12 mouse cellular contexts compared by ENCODE assay signal in genomic region chr9:66725591-66725990, GRCm38 (mm10). TPM values are rescaled to one million over a fixed set of nuclear protein-coding genes. Genes with fewer than 3 reads are reported as not detected.
"Had no signal": no experiment of that assay in that cellular context is flagged by ENCODE, and none has a peak within 500 bp of the region (broad histone marks: within the 10 kb centered on the region; RNA-seq: fewer than 3 reads in every experiment).

No protein-coding gene starts in this region.

- H3K27me3 ChIP-seq: liver, embryonic 12.5 days; midbrain, embryonic 15.5 days; neural tube, embryonic 12.5 days; stomach, embryonic 15.5 days had no signal

- H3K36me3 ChIP-seq: liver, embryonic 12.5 days; midbrain, embryonic 15.5 days; neural tube, embryonic 12.5 days; stomach, embryonic 15.5 days had no signal

- H3K27ac ChIP-seq: liver, embryonic 12.5 days; midbrain, embryonic 15.5 days; neural tube, embryonic 12.5 days had no signal

- H3K9me3 ChIP-seq: liver, embryonic 12.5 days; midbrain, embryonic 15.5 days; neural tube, embryonic 12.5 days; stomach, embryonic 15.5 days had no signal

- H3K4me2 ChIP-seq: liver, embryonic 12.5 days; midbrain, embryonic 15.5 days; neural tube, embryonic 12.5 days; stomach, embryonic 15.5 days had no signal

- H3K4me1 ChIP-seq: liver, embryonic 12.5 days; midbrain, embryonic 15.5 days; neural tube, embryonic 12.5 days; stomach, embryonic 15.5 days had no signal

- H3K4me3 ChIP-seq: liver, embryonic 12.5 days; midbrain, embryonic 15.5 days; neural tube, embryonic 12.5 days; stomach, embryonic 15.5 days had no signal

- DNase-seq: kidney, adult 11 months; kidney, postnatal 14 days; left cerebral cortex, postnatal 4 days; lung, postnatal 36 days; right cerebral cortex, postnatal 4 days; thymus, postnatal 4 days had no signal

- H3K9ac ChIP-seq: liver, embryonic 12.5 days; midbrain, embryonic 15.5 days; neural tube, embryonic 12.5 days; stomach, embryonic 15.5 days had no signal

- ATAC-seq: inflammation-experienced regulatory T-cells, adult 6 months; liver, embryonic 12.5 days; midbrain, embryonic 15.5 days had no signal

RNA-seq across cellular contexts. Expression of gene Car12, which starts 12.1 kb away (rescaled TPM):
- total RNA-seq: monocyte, adult 5-6 weeks had no signal
